In the genomic region with DNA sequence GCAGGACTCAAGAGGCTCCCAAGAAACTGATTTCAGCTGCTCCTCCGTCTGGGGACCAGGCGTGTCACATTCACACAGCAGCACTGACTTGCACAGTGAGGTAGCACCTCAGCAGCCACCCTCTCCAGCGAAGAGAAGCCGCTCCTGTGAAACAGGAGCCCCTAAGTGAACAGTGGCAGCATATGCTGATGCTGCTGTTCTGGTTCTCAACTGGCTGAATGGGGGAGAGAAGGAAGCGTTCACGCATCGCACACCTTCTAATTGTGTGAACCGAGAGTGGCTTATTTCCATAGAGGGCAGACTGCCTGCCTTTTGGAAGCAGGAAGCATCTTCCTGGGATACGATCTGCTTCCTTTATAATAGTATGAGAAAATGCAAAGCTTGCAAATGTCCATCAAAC, we compare ENCODE assay signal across 23 mouse cellular contexts. TPM values are rescaled to one million over a fixed set of nuclear protein-coding genes. Genes with fewer than 3 reads are reported as not detected.
"Had no signal": no experiment of that assay in that cellular context is flagged by ENCODE, and none has a peak within 500 bp of the region (broad histone marks: within the 10 kb centered on the region; RNA-seq: fewer than 3 reads in every experiment).

No protein-coding gene starts in this region.

- H3K27ac ChIP-seq: lung, embryonic 15.5 days; macrophage; midbrain, embryonic 13.5 days; midbrain, embryonic 15.5 days; neural tube, embryonic 13.5 days; neural tube, embryonic 15.5 days; stomach, embryonic 15.5 days; stomach, postnatal 0 days had no signal

- H3K4me3 ChIP-seq: lung, embryonic 15.5 days; megakaryocyte, embryonic 14.5 days; midbrain, embryonic 13.5 days; midbrain, embryonic 15.5 days; myocyte; neural tube, embryonic 13.5 days; neural tube, embryonic 15.5 days; stomach, embryonic 15.5 days had no signal

- ATAC-seq: lung, postnatal 0 days; midbrain, embryonic 13.5 days; midbrain, embryonic 15.5 days had no signal

- H3K36me3 ChIP-seq: lung, embryonic 15.5 days; midbrain, embryonic 13.5 days; midbrain, embryonic 15.5 days; neural tube, embryonic 13.5 days; neural tube, embryonic 15.5 days; stomach, embryonic 15.5 days had no signal

- H3K9ac ChIP-seq: lung, embryonic 15.5 days; midbrain, embryonic 13.5 days; midbrain, embryonic 15.5 days; neural tube, embryonic 13.5 days; neural tube, embryonic 15.5 days; stomach, embryonic 15.5 days had no signal

- H3K9me3 ChIP-seq: lung, embryonic 15.5 days; megakaryocyte, embryonic 14.5 days; midbrain, embryonic 13.5 days; midbrain, embryonic 15.5 days; neural tube, embryonic 13.5 days; neural tube, embryonic 15.5 days; stomach, embryonic 15.5 days had no signal

- DNase-seq: lung, adult 2 months; lung, postnatal 14 days; lung, postnatal 36 days; retina, postnatal 1 day; right cerebral cortex, adult 18-20 months; right cerebral cortex, postnatal 25 days; right cerebral cortex, postnatal 4 days; spleen, adult 18-20 months; thymus, adult 2 months; thymus, postnatal 25 days; thymus, postnatal 4 days had no signal

RNA-seq across cellular contexts. Expression of a gene that starts 5.9 kb away (rescaled TPM):
- total RNA-seq: megakaryocyte progenitor cell, adult 5-6 weeks had no signal
- polyA plus RNA-seq: macrophage had no signal
